Mouse (Mus musculus) urinary bladder, postnatal 4 days (tissue): ENCODE measurements at regions not wholly inside any gene's neighbourhood (a gene's known extent, or its start where the extent isn't known, plus 50 kb on each side); places are given as distances from the start of the nearest gene placed in this dataset.

Experiments
- DNase-seq, 2 experiments: peaks; one replicate each; pipeline ENCODE4 v3.0.0; 2021 to 2022; ENCODE audit warnings: low spot score in 2 of 2

GRCm38 (mm10) chr7:136048925-136049586 is 332.9 kb upstream of the Mki67 start:
- DNase-seq, result no peak

DNA sequence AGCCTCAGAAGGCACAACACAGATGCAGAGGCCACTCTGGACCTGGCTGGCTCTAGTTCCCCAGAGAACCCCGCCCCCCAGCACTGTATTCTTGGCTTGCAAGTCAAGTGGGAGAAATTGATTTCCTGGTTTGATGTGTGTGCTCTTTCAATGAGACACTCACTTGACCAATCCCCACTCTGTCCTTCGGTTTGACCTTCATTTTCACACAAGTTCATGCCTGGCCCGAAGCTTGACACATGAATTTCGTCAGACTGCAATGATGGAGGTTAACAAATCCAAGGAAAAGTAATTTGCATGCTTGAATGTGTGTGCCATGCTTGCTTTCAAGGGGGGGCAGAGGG is 333.4 kb upstream of the Mki67 start:
- no peak for DNase-seq

- DNase-seq, result no peak
Observed at GRCm38 (mm10) chr7:136050116-136050515, 334.0 kb upstream of the Mki67 start.

DNA sequence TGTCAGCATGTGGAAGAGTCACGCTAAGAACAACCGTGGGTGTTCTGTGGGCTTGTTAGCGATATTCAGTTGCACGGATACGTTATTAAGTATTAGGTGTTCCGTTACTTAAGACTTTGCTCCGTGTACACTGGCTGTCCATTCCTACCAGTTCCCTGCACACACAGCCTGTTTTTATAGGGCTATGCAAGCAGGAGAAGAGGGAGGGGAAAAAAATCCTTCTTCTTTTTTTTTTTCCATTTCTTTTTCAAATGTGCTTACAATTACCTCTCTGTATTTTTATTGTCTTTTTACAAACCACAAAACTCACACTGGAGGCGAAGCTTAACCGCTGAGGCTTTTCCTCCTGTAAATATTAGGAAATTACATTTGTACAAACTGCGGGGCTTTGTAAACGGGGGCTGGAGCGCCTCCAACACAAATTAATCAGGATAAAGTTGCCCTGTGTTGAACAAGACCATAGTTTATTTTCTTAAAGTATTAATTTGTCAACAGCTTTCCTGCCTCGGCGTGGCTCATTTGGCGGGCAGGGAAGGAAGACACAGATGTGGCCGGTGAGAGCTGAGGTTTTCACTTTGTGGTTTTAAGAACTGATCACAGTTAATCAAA is 340.8 kb upstream of the Mki67 start:
- no peak for DNase-seq

DNA sequence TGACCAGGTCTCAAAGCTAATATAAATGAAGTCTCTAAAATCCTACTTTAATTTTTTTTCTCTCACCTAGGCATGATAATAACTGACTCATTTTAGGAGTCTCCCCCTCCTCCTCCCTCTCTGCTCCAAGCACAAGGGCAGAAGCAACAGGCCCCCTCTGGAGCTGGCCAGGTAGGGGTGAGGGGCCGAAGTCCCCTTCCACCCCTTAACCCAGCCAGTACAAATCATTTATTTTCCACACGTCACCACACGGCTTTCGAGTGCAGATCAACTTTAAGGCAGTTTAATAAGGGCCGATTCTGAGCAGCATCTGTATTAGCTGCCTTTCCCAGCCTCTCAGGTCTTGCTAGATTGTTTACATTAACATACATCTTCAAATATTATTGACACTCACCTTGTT is 342.2 kb upstream of the Mki67 start:
- DNase-seq, result no peak

DNA sequence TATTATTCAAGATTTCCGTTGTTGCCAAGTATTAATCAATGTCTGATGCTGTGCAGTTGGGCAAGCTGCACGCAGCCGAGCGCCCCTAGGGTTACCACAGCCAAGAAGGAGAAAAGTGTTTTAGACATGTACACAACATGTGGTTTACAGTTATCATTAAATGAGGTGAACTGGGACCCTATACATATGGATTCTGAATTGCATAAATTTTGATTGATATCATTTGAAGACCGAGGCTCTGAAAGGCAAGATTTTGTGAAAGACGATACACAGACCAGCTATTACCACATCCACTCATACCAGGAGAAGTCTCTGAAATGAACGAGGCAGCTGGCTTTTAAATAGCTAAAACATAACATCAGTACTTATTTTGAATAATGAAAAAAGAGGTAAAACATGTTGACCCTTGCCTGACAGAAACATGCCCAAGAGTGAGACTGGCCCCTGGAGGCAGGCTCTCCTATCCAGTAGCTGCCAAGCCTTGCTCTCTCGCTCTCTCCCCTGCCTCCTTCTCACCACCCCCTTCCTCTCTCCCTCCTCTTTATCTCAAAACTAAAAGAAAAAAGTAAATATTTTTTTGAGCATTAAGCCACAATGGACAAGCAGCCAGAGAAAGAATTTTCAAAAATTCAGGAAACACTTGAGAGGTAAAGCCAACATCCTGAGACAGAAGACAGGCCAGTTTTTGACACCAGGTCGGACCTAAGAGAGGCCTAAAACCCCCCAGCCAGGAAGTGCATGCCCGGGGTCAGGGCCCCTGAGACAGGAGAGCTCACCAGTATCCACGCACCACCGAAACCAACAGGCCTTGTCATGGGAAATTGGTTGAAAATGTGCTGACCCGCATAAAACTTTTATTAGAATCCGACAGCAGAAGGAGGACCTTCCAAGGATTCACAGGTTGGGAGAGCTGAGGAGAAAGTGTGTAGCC is 342.9 kb upstream of the Mki67 start:
- no peak for DNase-seq

- no peak for DNase-seq
Observed at GRCm38 (mm10) chr7:136059896-136060295, 343.7 kb upstream of the Mki67 start.

- DNase-seq, result peak in 1 of 2 experiments; percentile 49
Observed at GRCm38 (mm10) chr7:136060339-136061073, 344.3 kb upstream of the Mki67 start.

GRCm38 (mm10) chr7:136062658-136063057 is 346.5 kb upstream of the Mki67 start:
- DNase-seq, result no peak

DNA sequence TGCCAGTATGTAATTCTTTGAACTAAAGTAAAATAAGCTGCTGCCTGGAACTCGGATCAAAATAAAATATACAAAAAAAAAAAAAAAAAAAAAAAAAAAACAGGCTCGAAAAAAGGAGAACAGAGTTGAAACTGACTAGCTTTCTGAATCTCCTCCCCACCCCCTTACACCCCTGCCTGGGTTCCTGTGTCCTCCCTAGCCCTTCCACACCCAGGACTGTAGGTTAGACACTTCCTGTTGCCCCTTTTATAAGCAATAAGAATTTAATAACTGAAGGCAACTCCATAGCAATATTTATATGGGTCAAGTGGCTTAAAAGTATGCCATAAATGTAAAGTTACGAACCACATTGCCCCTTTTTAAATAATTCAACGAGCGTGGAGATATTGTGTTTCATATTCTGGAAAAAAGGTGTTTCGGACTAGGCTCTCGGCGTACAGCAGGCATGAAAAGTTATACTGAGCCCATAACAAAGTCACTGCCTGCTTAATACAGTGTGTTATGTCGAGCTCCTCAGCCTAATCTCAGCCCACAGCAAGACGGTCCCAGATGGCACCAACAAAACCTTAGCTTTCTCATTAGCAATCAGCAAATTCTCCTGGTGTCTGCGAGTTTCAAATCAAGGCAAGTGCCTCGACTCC is 349.0 kb upstream of the Mki67 start:
- DNase-seq, result no peak

DNA sequence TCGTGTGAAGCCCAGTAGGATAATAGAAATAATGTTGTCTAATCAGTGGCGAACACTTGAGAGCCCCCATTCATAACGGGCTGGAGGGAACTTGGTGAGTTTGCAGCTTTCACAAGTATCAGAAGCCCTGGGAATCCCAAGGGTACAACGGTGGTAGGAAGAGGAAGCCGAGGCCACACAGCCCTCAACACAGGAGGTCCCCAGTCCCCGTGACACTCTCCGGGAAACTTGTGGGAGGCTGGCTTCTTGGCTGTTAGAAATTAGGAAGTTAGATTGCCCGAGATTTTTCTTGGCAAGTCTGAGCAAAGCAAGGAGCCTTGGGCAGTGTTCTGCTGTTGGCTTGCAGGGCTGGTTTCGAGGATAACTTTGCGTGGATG is 349.5 kb upstream of the Mki67 start:
- DNase-seq, result no peak

GRCm38 (mm10) chr7:136070881-136071280 is 354.7 kb upstream of the Mki67 start:
- DNase-seq, result no peak

- no peak for DNase-seq
Observed at GRCm38 (mm10) chr7:136071331-136071730, 355.2 kb upstream of the Mki67 start.

- no peak for DNase-seq
Observed at GRCm38 (mm10) chr7:136073265-136073799, 357.2 kb upstream of the Mki67 start.

DNA sequence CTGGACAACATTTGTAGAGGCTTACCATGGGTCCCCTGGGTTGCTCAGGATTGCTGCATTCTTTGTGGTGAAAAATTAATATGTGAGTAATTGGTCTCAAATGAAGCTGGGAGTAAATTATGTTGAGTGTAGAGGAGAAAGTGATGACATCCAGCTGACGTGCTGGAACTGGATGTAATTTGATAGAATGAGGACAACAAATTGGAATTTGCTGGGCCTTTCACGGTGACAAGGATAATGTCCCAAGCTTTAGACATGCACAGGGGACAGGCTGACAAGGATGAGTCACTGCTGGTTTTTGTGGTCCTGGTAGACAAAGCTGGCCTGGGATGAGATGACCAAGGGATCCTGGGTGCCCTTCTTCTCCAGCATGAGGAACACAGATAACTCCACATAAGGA is 357.9 kb upstream of the Mki67 start:
- no peak for DNase-seq

DNA sequence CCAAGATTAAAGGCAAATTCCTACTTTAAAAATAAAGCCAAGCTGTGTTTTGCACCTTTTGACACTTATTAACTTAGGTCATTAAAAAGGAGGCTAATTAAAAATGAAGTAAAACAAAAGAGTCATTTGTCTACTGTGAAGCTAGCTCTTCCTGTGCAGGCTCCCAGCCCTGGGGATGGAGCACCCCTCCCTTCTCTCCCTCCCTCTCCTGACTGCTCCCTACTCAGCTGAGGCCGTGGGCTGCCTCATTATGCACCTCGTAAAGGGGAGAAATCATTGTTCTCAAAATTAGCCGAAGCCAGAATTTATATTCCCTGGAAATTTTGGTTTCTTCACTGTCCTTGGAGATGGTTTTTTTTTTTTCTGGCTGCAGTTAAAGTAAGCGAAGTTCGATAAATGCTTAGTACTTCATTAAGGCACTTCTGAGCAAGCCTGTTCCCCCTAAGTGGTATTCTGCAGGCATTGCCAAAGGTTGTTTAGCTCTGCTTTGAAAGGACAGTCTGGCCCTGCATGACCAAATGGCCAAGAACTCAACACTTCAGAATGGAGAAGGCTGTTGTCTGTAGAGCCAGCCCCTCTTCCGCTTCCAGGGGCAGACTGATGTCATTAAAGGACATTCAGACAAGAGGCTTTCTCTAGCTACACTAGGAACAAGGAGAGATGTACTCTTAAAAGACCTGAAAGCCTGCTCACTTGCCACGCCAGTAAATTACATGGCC is 365.5 kb upstream of the Mki67 start:
- no peak for DNase-seq

GRCm38 (mm10) chr7:136082253-136082867 is 366.2 kb upstream of the Mki67 start:
- no peak for DNase-seq

DNA sequence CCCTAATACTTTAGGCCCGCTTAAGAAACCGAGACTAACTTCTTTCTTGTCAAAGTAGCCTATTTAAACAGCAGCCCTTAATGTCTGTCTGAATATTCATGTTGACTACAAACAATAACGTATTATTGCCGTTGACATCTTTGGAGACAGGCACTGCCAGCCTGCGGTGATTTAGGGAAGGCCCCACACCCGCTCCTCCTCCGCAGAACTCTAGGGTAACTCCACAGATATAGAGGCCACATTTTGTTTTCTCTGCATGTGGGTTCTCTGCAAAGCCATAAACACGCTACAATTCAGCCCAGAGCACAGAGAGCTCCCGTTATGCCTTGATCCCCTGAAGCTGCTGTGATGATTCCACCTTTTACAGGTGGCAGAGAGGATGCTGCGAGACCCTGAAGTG is 366.8 kb upstream of the Mki67 start:
- DNase-seq, result no peak

GRCm38 (mm10) chr7:136083571-136084342 is 367.6 kb upstream of the Mki67 start:
- no peak for DNase-seq

DNA sequence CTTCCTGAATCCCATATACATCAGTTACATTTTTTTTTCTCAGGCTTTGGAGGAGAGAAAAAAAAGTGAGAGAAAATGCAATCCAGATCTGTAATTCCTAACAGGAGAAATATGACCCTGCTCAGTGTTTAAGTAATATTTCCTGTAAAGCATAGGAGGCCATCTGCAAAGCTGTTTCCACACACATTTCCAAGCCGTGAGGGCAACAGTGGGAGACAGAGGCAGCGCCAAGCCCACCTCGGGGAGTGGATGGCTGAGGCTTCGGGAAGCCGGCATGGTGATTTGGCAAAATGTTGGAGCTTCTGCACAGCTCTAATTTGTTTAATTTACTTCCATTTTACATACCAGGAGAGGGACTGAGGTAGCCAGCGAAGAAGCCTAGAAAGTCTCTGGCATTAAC is 372.6 kb upstream of the Mki67 start:
- no peak for DNase-seq
